Mouse (Mus musculus) frontal cortex, adult (tissue): ENCODE data around the gene Cfap299.

Experiments
- ATAC-seq: cut with Nextera tagmentation; 2 replicates; pipeline ENCODE4 v1.9.2; 2017; ENCODE audit warnings: mild to moderate bottlenecking, moderate library complexity, mixed read lengths; ENCODE audit not compliant: low TSS enrichment

The Cfap299 gene

GRCm38 (mm10) chr5:98617416-98617815, 288.3 kb downstream of the Cfap299 start:
- ATAC-seq = no peak

GRCm38 (mm10) chr5:98650345-98650744, 321.2 kb downstream of the Cfap299 start:
- ATAC-seq = peak; percentile 85

DNA sequence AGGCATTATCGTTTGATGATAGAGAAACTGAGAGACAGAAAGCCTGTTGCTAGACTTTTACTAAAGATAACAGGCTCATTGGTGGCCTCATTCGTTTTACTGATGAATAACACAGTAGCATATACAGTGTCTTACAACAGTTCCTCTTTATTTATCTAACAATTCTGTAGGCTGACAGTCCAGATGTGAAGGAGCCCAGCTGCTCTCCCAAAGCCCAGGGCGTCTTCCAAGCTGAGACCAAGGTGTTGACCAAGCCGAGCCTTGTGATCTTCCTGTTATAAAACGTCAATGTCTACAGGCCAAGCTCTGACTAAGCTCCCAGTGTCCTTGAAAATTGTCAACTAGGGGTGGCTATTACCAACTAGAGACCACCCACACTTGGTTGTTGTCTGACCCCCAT, 321.9 kb downstream of the Cfap299 start:
- ATAC-seq = no peak

DNA sequence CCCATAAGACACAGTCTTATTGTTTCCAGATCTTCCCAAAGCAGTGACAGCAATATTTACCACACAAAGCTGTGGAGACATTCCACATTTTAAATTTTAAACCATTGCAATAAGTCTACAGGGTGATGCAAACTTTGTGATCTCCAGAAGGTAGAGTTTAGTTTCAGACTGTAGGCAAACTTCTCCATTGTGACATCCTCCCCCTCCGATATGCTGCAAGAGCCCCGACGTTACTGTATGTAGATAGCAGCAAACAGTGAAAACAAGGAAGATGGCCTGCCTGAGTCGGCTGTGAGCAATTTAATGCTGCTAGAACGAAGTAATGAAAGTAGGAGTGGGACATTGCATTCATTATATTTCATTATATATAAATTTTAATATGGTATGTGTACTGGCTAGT, 359.1 kb downstream of the Cfap299 start:
- ATAC-seq = no peak

GRCm38 (mm10) chr5:98692070-98692469, 363.0 kb downstream of the Cfap299 start:
- no peak for ATAC-seq

- no peak for ATAC-seq
Measured at GRCm38 (mm10) chr5:98696336-98696735, 367.2 kb downstream of the Cfap299 start.

DNA sequence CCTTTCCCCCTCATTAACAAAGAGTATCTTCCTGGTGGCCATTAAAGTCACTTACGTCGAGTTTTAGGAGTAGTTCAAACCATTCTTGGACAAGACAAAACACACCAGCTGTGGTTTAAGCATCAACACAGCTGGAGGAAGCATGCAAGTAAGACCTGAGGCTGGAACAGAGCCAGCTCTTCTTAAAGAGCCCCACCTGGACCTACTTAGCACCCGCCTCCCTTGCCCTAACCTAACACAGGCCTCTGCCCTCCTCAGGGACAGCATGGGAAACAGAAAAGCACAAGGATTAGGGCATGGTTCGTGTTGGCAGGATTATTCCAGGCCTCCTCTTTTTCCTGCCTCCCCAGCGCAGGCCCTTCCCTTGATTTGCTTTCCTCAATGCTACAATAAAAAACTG, 374.9 kb downstream of the Cfap299 start:
- no peak for ATAC-seq

- ATAC-seq = no peak
Measured at GRCm38 (mm10) chr5:98706597-98706996, 377.5 kb downstream of the Cfap299 start.

GRCm38 (mm10) chr5:98715392-98715791, 386.3 kb downstream of the Cfap299 start:
- ATAC-seq = peak; percentile 41; the same call in 1 of the 2 replicates

DNA sequence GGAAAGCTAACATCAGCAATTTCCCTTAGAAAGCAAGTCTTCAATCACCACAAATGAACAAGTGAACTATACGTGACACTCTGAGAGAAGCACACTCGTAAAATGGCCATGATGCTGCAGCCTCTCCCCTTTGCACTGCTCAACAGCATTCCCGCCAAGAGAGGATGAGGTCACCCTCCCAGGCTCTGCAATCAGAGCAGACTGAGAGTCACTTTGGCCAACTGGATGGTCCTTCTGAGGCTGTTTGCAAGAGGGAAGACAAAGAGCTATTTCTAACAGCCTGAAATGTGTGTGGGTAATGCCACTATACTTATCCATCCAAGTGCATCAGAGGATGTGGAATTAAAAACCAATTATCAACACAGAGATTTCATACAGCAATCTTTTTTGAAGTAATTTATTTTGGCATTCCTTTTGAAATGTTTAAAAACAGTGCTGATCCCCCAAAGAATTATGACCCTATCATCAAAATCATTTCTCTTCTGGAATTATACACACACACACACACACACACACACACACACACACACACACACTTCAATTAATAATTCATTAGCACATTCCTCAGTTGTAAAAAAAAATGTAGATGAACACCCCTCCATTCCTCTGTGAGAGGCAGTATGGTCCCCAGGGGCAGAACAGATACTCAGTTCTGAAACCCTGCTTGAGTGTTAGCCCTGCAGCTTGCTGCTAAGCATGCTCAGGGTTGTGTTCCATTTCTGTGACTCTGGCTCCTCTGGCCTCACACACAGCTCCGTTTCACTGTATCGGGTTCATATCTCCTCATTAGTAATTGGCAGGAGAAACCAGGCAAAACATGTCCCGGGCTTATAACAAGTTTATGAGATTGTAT, 403.3 kb downstream of the Cfap299 start:
- no peak for ATAC-seq

DNA sequence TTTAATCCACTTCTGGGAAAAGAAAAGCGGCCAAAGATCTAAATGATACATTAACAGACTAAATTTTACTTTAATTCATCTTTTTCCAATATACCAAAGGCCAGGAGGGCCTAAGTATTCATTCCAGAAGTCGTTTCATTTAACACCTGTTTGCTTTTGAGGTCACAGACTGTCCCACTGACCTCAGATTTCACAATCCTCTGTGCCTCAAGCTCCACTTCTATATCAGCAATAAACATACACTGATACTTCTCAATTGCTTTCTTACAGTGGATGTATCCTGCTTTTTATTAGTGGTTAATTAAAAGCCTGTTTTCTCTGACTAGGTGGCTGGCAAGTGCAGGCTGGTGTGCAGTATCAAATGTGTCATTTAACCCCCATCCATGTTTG, 403.9 kb downstream of the Cfap299 start:
- ATAC-seq = no peak

DNA sequence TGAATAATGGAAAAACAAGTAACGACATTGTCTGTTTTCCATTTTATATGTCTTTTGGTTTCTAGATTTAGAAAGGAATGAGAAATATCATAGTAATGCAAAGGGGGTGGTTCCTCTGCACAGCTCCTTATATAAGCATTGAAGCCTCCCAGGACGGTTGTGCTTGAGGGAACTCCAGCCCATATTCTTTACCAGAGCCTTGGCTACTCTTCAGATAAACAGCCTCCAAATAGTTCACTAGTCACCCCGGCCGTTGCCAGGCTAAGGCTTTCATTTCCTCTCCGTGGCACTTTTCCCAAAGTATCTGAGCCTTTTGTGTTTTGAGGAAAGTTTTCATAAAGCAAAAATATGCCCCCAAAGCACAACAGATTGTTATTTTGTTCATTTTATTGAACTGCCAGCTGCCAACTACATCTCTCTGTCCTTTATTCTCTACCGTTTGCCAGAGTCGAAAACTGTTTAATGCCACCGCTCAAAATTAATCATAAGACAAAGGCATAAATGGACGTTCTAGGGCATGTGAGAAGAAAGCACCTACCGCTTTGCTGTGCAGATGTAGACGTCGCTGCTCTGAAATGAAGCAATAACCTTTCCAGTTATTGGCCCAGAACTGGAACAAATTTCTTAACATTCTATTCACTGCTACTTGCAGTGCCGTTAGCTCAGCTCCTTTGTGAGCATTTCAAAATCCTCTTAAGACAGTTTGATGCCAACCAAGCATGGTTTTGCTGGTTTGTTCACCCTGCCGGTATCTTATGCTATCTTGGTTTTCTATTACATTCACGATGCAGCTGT, 433.0 kb downstream of the Cfap299 start:
- no peak for ATAC-seq

- no peak for ATAC-seq
Measured at GRCm38 (mm10) chr5:98778588-98778987, 449.5 kb downstream of the Cfap299 start.

GRCm38 (mm10) chr5:98782066-98782465, 453.0 kb downstream of the Cfap299 start:
- no peak for ATAC-seq

DNA sequence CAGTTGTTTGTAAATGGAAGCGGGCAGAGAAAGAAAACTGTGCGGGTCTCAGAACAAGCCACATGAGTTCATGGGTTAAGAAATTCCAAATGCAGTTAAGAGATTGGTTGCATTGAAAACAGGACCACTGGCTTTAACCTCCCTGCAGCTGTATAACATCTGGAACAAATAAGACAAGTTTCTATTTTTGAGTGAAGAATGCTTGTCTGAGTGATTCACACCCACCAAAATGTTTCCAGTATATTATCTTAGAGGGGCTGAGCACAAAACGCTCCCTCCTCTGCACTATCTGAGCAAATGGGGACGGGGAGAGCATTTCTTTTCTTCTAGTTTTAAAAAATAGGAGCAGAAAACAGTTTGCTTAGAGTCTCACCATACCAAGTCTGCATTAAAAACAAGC, 458.6 kb downstream of the Cfap299 start:
- no peak for ATAC-seq

GRCm38 (mm10) chr5:98788568-98788967, 459.5 kb downstream of the Cfap299 start:
- peak; percentile 93 for ATAC-seq

- no peak for ATAC-seq
Measured at GRCm38 (mm10) chr5:98790894-98791607, 461.9 kb downstream of the Cfap299 start.

- ATAC-seq = no peak
Measured at GRCm38 (mm10) chr5:98801495-98801894, 472.4 kb downstream of the Cfap299 start.

- ATAC-seq = no peak
Measured at GRCm38 (mm10) chr5:98804761-98805160, 475.7 kb downstream of the Cfap299 start.

DNA sequence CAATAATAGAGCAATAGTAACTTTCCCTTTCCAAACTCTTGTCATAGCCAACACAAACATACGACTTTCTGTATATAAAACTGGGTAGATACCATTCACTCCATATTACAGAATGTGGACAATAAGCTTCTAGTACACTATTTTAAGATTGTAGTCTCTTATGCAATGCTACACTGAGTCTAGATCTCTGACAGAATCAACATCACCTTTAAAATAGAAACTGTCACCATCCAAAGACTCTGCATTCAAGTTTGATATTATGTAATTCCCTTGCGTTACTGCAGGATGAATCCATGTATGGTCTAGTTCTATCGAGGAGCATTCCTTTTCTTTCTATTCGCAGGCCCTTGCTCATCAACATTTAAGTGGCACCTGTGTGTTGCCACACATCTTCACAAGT, 477.4 kb downstream of the Cfap299 start:
- peak; percentile 73 for ATAC-seq

DNA sequence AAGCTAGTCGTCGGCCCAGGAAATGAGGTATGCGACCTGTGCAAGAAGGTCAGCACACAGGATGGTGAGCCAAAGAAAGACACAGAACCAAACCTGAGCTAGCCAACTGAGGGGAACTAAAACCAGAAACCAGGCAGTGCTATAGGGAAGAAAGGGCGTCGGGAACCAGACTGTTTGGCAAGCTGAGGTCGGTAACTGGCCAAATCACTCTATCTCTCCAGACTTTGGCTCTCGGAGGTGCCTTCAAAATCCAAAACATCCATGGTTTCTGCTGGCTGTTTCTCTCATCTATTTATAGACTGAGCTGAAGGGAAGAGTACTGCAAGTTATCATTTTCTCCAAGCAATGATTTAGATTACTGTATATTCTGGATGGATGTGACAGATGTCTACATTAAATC, 477.9 kb downstream of the Cfap299 start:
- ATAC-seq = peak; percentile 85

DNA sequence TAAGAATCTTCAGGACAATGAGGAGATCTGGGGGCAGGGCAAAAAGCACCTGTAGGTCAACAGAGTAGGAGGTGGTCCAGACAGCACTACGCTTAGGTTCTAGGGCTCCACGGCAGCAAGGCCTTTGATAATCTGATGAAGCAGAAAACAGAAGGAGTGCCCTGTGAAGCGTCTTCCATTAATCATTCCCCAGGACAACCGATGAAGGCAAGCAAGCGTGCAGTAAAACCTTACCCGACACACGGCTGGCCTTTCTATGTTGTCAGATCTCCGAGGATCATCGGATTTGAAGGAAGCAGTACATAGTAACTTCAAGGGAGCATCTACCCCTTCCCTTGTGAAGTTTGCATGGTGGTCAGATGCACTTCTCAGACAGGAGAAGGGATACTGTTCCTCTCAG, 478.8 kb downstream of the Cfap299 start:
- ATAC-seq = no peak
